Mouse (Mus musculus): ENCODE measurements around the gene Ccdc8. TPM values are rescaled to one million over a fixed set of nuclear protein-coding genes. Genes with fewer than 3 reads are reported as not detected.
"Not testable (repeated sequence)": the region's sequence is repeated elsewhere in the genome, so short reads cannot be mapped to it uniquely, and the experiment has no call there.

Ccdc8 gene
- polyA plus RNA-seq, 1 experiment from 2014 or later, result 53.8 TPM

- Histone ChIP-seq H3K9me3 (ENCODE audit: low read length) (no peaks in the 10 kb centered on the region), H3K36me3 (ENCODE audit: insufficient read depth, low read length) (no peaks in the 10 kb centered on the region), H3K4me3 (ENCODE audit: low read length) (peak overlapping the region; percentile 37), H3K27ac (ENCODE audit: low read length) (no peak overlapping the region), H3K4me2 (replicated peaks; ENCODE audit: low read depth, low read length) (peak overlapping the region; percentile 56), H3K27me3 (ENCODE audit: insufficient read depth, low read length) (peaks cover 49% of the 10 kb centered on the region), H3K4me1 (ENCODE audit: insufficient read depth, low read length) (peaks cover 37% of the 10 kb centered on the region), H3K9ac (replicated peaks; ENCODE audit: low read length) (peak overlapping the region; percentile 49)
- WGBS, result 12% methylated on average over 29 of the region's 29 CpGs
- ATAC-seq (ENCODE audit: low FRiP score, low TSS enrichment), result peak; percentile 28
Measured at GRCm38 (mm10) chr7:16949908-16950841, 42.3 kb upstream of the Ccdc8 start.

- Histone ChIP-seq H3K9me3 (ENCODE audit: low read length) (no peaks in the 10 kb centered on the region), H3K36me3 (ENCODE audit: insufficient read depth, low read length) (no peaks in the 10 kb centered on the region), H3K27me3 (ENCODE audit: insufficient read depth, low read length) (peaks cover 40% of the 10 kb centered on the region), H3K4me3 (ENCODE audit: low read length) (no peak overlapping the region), H3K27ac (ENCODE audit: low read length) (no peak overlapping the region), H3K4me2 (replicated peaks; ENCODE audit: low read depth, low read length) (no peak overlapping the region), H3K4me1 (ENCODE audit: insufficient read depth, low read length) (peaks cover 29% of the 10 kb centered on the region), H3K9ac (replicated peaks; ENCODE audit: low read length) (no peak overlapping the region)
- 26% methylated on average over 18 of the region's 18 CpGs for WGBS
- ATAC-seq (ENCODE audit: low FRiP score, low TSS enrichment), result peak; percentile 66
Measured at GRCm38 (mm10) chr7:16950861-16951635, 41.5 kb upstream of the Ccdc8 start.

GRCm38 (mm10) chr7:16953776-16954175, 38.7 kb upstream of the Ccdc8 start:
- not testable (repeated sequence) for H3K9ac ChIP-seq (replicated peaks; ENCODE audit: low read length); H3K4me3 ChIP-seq (ENCODE audit: low read length); H3K9me3 ChIP-seq (ENCODE audit: low read length); ATAC-seq (ENCODE audit: low FRiP score, low TSS enrichment); H3K36me3 ChIP-seq (ENCODE audit: insufficient read depth, low read length); H3K4me1 ChIP-seq (ENCODE audit: insufficient read depth, low read length); H3K27ac ChIP-seq (ENCODE audit: low read length); H3K4me2 ChIP-seq (replicated peaks; ENCODE audit: low read depth, low read length)
- H3K27me3 ChIP-seq (ENCODE audit: insufficient read depth, low read length), result peaks cover 13% of the 10 kb centered on the region
- WGBS, result 72% methylated on average over 2 of the region's 2 CpGs

- 82% methylated on average over 4 of the region's 4 CpGs for WGBS
- H3K4me3 ChIP-seq (ENCODE audit: low read length), result no peak overlapping the region
- H3K27me3 ChIP-seq (ENCODE audit: insufficient read depth, low read length), result no peaks in the 10 kb centered on the region
- no peaks in the 10 kb centered on the region for H3K36me3 ChIP-seq (ENCODE audit: insufficient read depth, low read length)
- no peak for ATAC-seq (ENCODE audit: low FRiP score, low TSS enrichment)
- H3K9me3 ChIP-seq (ENCODE audit: low read length), result no peaks in the 10 kb centered on the region
- no peak overlapping the region for H3K4me2 ChIP-seq (replicated peaks; ENCODE audit: low read depth, low read length)
- no peak overlapping the region for H3K9ac ChIP-seq (replicated peaks; ENCODE audit: low read length)
- 0 out of 2 replicates have a peak, but pooled peaks cover 3% of the 10 kb centered on the region for H3K4me1 ChIP-seq (ENCODE audit: insufficient read depth, low read length)
- H3K27ac ChIP-seq (ENCODE audit: low read length), result no peak overlapping the region
Measured at GRCm38 (mm10) chr7:16955712-16956111, 36.8 kb upstream of the Ccdc8 start.

GRCm38 (mm10) chr7:16956410-16957265, 35.9 kb upstream of the Ccdc8 start:
- H3K27ac ChIP-seq (ENCODE audit: low read length), result no peak overlapping the region
- H3K4me3 ChIP-seq (ENCODE audit: low read length), result no peak overlapping the region
- no peaks in the 10 kb centered on the region for H3K36me3 ChIP-seq (ENCODE audit: insufficient read depth, low read length)
- no peaks in the 10 kb centered on the region for H3K27me3 ChIP-seq (ENCODE audit: insufficient read depth, low read length)
- H3K9me3 ChIP-seq (ENCODE audit: low read length), result no peaks in the 10 kb centered on the region
- no peak overlapping the region for H3K4me2 ChIP-seq (replicated peaks; ENCODE audit: low read depth, low read length)
- H3K4me1 ChIP-seq (ENCODE audit: insufficient read depth, low read length), result 0 out of 2 replicates have a peak, but pooled peaks cover 3% of the 10 kb centered on the region
- WGBS, result 55% methylated on average over 15 of the region's 15 CpGs
- no peak for ATAC-seq (ENCODE audit: low FRiP score, low TSS enrichment)
- no peak overlapping the region for H3K9ac ChIP-seq (replicated peaks; ENCODE audit: low read length)

- peak within 1 kb of the TSS; percentile 32 for H3K4me2 ChIP-seq (replicated peaks; ENCODE audit: low read depth, low read length)
- no peak within 1 kb of the TSS for H3K27ac ChIP-seq (ENCODE audit: low read length)
- H3K9ac ChIP-seq (replicated peaks; ENCODE audit: low read length), result no peak within 1 kb of the TSS
- H3K36me3 ChIP-seq (ENCODE audit: insufficient read depth, low read length), result no peaks in the 10 kb centered on the region
- H3K27me3 ChIP-seq (ENCODE audit: insufficient read depth, low read length), result no peaks in the 10 kb centered on the region
- 12% methylated on average over 15 of the region's 17 CpGs for WGBS
- peak; percentile 86 for ATAC-seq (ENCODE audit: low FRiP score, low TSS enrichment)
- no peak within 1 kb of the TSS for H3K4me3 ChIP-seq (ENCODE audit: low read length)
- 0 out of 2 replicates have a peak, but pooled peaks cover 3% of the 10 kb centered on the region for H3K4me1 ChIP-seq (ENCODE audit: insufficient read depth, low read length)
- no peaks in the 10 kb centered on the region for H3K9me3 ChIP-seq (ENCODE audit: low read length)
Measured at GRCm38 (mm10) chr7:16959539-16960187, 32.8 kb upstream of the Ccdc8 start, which contains the start of gene Pnmal1. Gene Pnmal1 (plus strand): TSS chr7:16959679.

- no peaks in the 10 kb centered on the region for H3K27me3 ChIP-seq (ENCODE audit: insufficient read depth, low read length)
- no peak overlapping the region for H3K4me2 ChIP-seq (replicated peaks; ENCODE audit: low read depth, low read length)
- WGBS, result 60% methylated on average over 5 of the region's 5 CpGs
- H3K4me1 ChIP-seq (ENCODE audit: insufficient read depth, low read length), result 0 out of 2 replicates have a peak, but pooled peaks cover 3% of the 10 kb centered on the region
- no peak overlapping the region for H3K4me3 ChIP-seq (ENCODE audit: low read length)
- no peak for ATAC-seq (ENCODE audit: low FRiP score, low TSS enrichment)
- no peak overlapping the region for H3K9ac ChIP-seq (replicated peaks; ENCODE audit: low read length)
- H3K36me3 ChIP-seq (ENCODE audit: insufficient read depth, low read length), result no peaks in the 10 kb centered on the region
- H3K27ac ChIP-seq (ENCODE audit: low read length), result no peak overlapping the region
- H3K9me3 ChIP-seq (ENCODE audit: low read length), result no peaks in the 10 kb centered on the region
Measured at GRCm38 (mm10) chr7:16961678-16962077, 30.8 kb upstream of the Ccdc8 start.

- ATAC-seq (ENCODE audit: low FRiP score, low TSS enrichment), result no peak
- H3K4me2 ChIP-seq (replicated peaks; ENCODE audit: low read depth, low read length), result no peak overlapping the region
- H3K27ac ChIP-seq (ENCODE audit: low read length), result no peak overlapping the region
- H3K9me3 ChIP-seq (ENCODE audit: low read length), result no peaks in the 10 kb centered on the region
- H3K36me3 ChIP-seq (ENCODE audit: insufficient read depth, low read length), result no peaks in the 10 kb centered on the region
- no peaks in the 10 kb centered on the region for H3K27me3 ChIP-seq (ENCODE audit: insufficient read depth, low read length)
- H3K4me1 ChIP-seq (ENCODE audit: insufficient read depth, low read length), result no peaks in the 10 kb centered on the region
- no peak overlapping the region for H3K4me3 ChIP-seq (ENCODE audit: low read length)
- no peak overlapping the region for H3K9ac ChIP-seq (replicated peaks; ENCODE audit: low read length)
- WGBS, result 83% methylated on average over 6 of the region's 6 CpGs
Measured at GRCm38 (mm10) chr7:16968414-16968813, 24.1 kb upstream of the Ccdc8 start.

- no peak overlapping the region for H3K27ac ChIP-seq (ENCODE audit: low read length)
- ATAC-seq (ENCODE audit: low FRiP score, low TSS enrichment), result no peak
Measured at GRCm38 (mm10) chr7:16971160-16971559, 21.3 kb upstream of the Ccdc8 start.

More at GRCm38 (mm10) chr7:16971160-16971559, 21.3 kb upstream of the Ccdc8 start:
- Histone ChIP-seq H3K9me3 (ENCODE audit: low read length) (no peaks in the 10 kb centered on the region), H3K4me2 (replicated peaks; ENCODE audit: low read depth, low read length) (no peak overlapping the region), H3K4me1 (ENCODE audit: insufficient read depth, low read length) (no peaks in the 10 kb centered on the region), H3K9ac (replicated peaks; ENCODE audit: low read length) (no peak overlapping the region), H3K4me3 (ENCODE audit: low read length) (no peak overlapping the region), H3K27me3 (ENCODE audit: insufficient read depth, low read length) (no peaks in the 10 kb centered on the region), H3K36me3 (ENCODE audit: insufficient read depth, low read length) (no peaks in the 10 kb centered on the region)
- WGBS, result 81% methylated on average over 3 of the region's 3 CpGs

Data from kidney, embryonic 16.5 days (tissue).